Mouse (Mus musculus) forebrain, embryonic 13.5 days (tissue): ENCODE results near the gene Serpina3b. TPM values are rescaled to one million over a fixed set of nuclear protein-coding genes. Genes with fewer than 3 reads are reported as not detected.

ENCODE experiments used
- ATAC-seq: fragments of 200-750 bp; cut with Nextera tagmentation; 2 replicates; pipeline ENCODE4 v1.8.0; 2017
- H3K27ac ChIP-seq: fragments of 300-500 bp; sonication (generic); 2 replicates; pipeline ENCODE4 v1.5.1; 2015; ENCODE audit warnings: inconsistent platforms, mild to moderate bottlenecking, moderate library complexity
- H3K27me3 ChIP-seq: fragments of 300-500 bp; sonication (generic); 2 replicates; pipeline ENCODE4 v1.6.1; 2015; ENCODE audit warnings: mild to moderate bottlenecking, inconsistent platforms
- H3K36me3 ChIP-seq: fragments of 300-500 bp; sonication (generic); 2 replicates; pipeline ENCODE4 v1.6.1; 2015; ENCODE audit warnings: mild to moderate bottlenecking, inconsistent platforms; ENCODE audit not compliant: poor library complexity, severe bottlenecking
- H3K4me1 ChIP-seq: fragments of 300-500 bp; sonication (generic); 2 replicates; pipeline ENCODE4 v1.6.1; 2015; ENCODE audit warnings: inconsistent platforms
- H3K4me2 ChIP-seq: fragments of 300-500 bp; sonication (generic); 2 replicates; pipeline ENCODE4 v1.6.1; 2015; ENCODE audit warnings: inconsistent platforms, mild to moderate bottlenecking, moderate library complexity
- H3K4me3 ChIP-seq: fragments of 300-500 bp; sonication (generic); 2 replicates; pipeline ENCODE4 v1.5.1; 2015; ENCODE audit warnings: mild to moderate bottlenecking, inconsistent platforms
- H3K9ac ChIP-seq: fragments of 300-500 bp; sonication (generic); 2 replicates; pipeline ENCODE4 v1.6.1; 2015; ENCODE audit warnings: mild to moderate bottlenecking, inconsistent platforms
- H3K9me3 ChIP-seq: fragments of 300-500 bp; sonication (generic); replicated peaks from 2 replicates; pipeline ENCODE4 v1.6.1; 2016; ENCODE audit warnings: inconsistent platforms
- WGBS: fragments of 180-500 bp; shearing (Covaris S2); methylation state at CpG from one replicate; pipeline ENCODE4 v1.1.7; 2015; 5-methylcytosine and 5-hydroxymethylcytosine counted together
- polyA plus RNA-seq: library from polyadenylated mRNA; unstranded; fragments of >200 nt; fragmentation: Nextera tagmentation; extraction: Ambion mirVana; gene quantifications from 2 replicates; pipeline ENCODE4 v1.2.1, GENCODE M21; 2015

Serpina3b gene
- polyA plus RNA-seq, 1 experiment from 2014 or later = not detected

DNA sequence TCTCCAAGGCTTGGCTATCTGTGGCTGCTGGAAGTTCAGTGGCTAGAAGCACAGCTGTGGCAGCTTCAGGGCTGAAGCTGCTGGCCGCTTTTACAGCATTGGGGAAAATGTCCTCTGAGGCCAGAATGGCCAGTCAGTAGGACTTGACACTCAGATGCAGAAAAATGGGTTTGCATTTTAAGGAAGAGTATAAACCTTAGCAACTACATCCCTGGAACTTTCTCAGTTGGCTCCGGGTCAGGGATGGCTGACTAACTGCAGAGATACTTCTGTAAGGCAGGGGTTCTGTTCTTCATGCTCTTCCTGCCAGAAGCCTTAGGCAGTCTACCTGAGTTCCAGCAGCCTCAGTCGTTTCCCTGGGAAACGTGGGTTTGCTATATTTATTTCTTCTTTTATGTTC, 57.2 kb downstream of the Serpina3b start:
- Histone ChIP-seq H3K36me3 (no peaks in the 10 kb centered on the region), H3K27me3 (no peaks in the 10 kb centered on the region), H3K4me3 (no peak overlapping the region), H3K4me1 (no peaks in the 10 kb centered on the region), H3K9ac (no peak overlapping the region), H3K4me2 (no peak overlapping the region), H3K9me3 (no peaks in the 10 kb centered on the region), H3K27ac (no peak overlapping the region)
- no peak for ATAC-seq
- 88% methylated on average over 4 of the region's 4 CpGs for WGBS

DNA sequence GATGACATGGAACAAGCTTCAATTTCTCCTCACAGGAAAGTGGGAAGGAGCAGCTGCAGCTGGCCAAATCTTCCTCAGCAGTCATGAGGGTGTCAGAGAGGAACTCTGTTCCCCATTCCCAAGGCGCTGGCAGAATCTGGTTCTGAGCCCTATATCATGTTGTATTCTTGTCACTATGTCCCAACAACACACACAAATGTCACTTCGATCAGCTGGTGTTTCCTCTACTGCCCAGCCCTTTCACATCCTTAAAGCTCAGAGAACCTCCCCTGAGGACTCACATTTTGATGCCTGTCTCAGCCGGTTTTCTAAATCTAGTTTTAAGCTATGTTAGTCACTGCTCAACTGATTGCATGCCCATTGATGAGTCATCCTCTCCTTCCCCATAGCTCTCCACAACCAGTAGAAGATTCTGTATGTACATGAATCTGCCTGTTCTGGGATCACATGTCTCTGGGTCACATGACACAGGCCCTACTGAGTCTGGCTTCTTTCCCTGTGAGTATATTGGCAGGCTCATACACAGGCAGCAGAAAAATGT, 58.3 kb downstream of the Serpina3b start:
- ATAC-seq = no peak
- 87% methylated on average over 3 of the region's 3 CpGs for WGBS
- H3K4me1 ChIP-seq = no peaks in the 10 kb centered on the region
- H3K27me3 ChIP-seq = no peaks in the 10 kb centered on the region
- no peak overlapping the region for H3K4me2 ChIP-seq
- H3K9ac ChIP-seq = no peak overlapping the region
- no peaks in the 10 kb centered on the region for H3K9me3 ChIP-seq
- H3K27ac ChIP-seq = no peak overlapping the region
- no peaks in the 10 kb centered on the region for H3K36me3 ChIP-seq
- H3K4me3 ChIP-seq = no peak overlapping the region

Other genes starting within 250 kb of the Serpina3b start
- gene Serpina1c, start 223.1 kb upstream of the Serpina3b start, polyA plus RNA-seq = 1.3 TPM in 1 of 2 replicates, not detected in the other
- gene Serpina1e, start 169.0 kb upstream of the Serpina3b start, polyA plus RNA-seq = 1.00 TPM in 1 of 2 replicates, not detected in the other
- gene Serpina11, start 138.0 kb upstream of the Serpina3b start, polyA plus RNA-seq = not detected in 2 replicates
- not detected in 2 replicates for gene Serpina9, start 114.2 kb upstream of the Serpina3b start, polyA plus RNA-seq
- not detected in 2 replicates for gene Serpina12, start 83.6 kb upstream of the Serpina3b start, polyA plus RNA-seq
- not detected in 2 replicates for gene Serpina5, start 26.9 kb upstream of the Serpina3b start, polyA plus RNA-seq
- not detected in 2 replicates for gene Serpina3a, start 15.3 kb upstream of the Serpina3b start, polyA plus RNA-seq
- not detected in 2 replicates for gene Serpina3c, start 25.9 kb downstream of the Serpina3b start, polyA plus RNA-seq
- gene Serpina3f, start 86.5 kb downstream of the Serpina3b start, polyA plus RNA-seq = 0.19 TPM in 1 of 2 replicates, not detected in the other
- gene Serpina3g, start 108.2 kb downstream of the Serpina3b start, polyA plus RNA-seq = 0.09 and 0.23 TPM in 2 replicates
- gene Serpina3i, start 135.1 kb downstream of the Serpina3b start, polyA plus RNA-seq = not detected in 2 replicates
- gene Serpina3j, start 186.6 kb downstream of the Serpina3b start, polyA plus RNA-seq = not detected in 2 replicates
- gene Serpina3k, start 210.5 kb downstream of the Serpina3b start, polyA plus RNA-seq = not detected in 2 replicates
- not detected in 2 replicates for gene Serpina3m, start 210.5 kb downstream of the Serpina3b start, polyA plus RNA-seq